Mouse (Mus musculus) activated CD4-positive, CD25-positive, alpha-beta regulatory T cell, adult 4 months (primary cell): ENCODE results near the gene Hpse. TPM values are rescaled to one million over a fixed set of nuclear protein-coding genes. Genes with fewer than 3 reads are reported as not detected.

ENCODE experiments used
- ATAC-seq: one replicate; pipeline ENCODE4 v1.8.0; 2017
- polyA plus RNA-seq, 2 experiments: library from polyadenylated mRNA; unstranded; fragments of 100-300 nt; shearing (Covaris generic); gene quantifications; one replicate each; pipeline ENCODE4 v1.2.1; 2017

Hpse gene
- polyA plus RNA-seq, 2 experiments from 2014 or later, result 0.62 to 1.4 TPM

- ATAC-seq, result peak; percentile 69
Measured at GRCm38 (mm10) chr5:100636794-100637544, 82.5 kb downstream of the Hpse start.

- ATAC-seq, result no peak
Measured at GRCm38 (mm10) chr5:100635908-100636307, 83.6 kb downstream of the Hpse start.

- no peak for ATAC-seq
Measured at GRCm38 (mm10) chr5:100634885-100635478, 84.5 kb downstream of the Hpse start.

GRCm38 (mm10) chr5:100632540-100633129, 86.9 kb downstream of the Hpse start:
- ATAC-seq, result no peak

Other genes starting within 250 kb of the Hpse start
- 10 to 100 TPM in 1 of 2 experiments, 1 to 10 TPM in 1; 8.0 to 10.8 TPM for gene Lin54, start 219.1 kb downstream of the Hpse start, polyA plus RNA-seq
- gene Cops4, start 201.4 kb downstream of the Hpse start, polyA plus RNA-seq, result 100 to 1,000 TPM in 1 of 2 experiments, 10 to 100 TPM in 1; 97.9 to 108 TPM
- gene Plac8, start 147.5 kb downstream of the Hpse start, polyA plus RNA-seq, result 10 to 100 TPM in 1 of 2 experiments, 1 to 10 TPM in 1; 4.2 to 12.0 TPM
- gene Coq2, start 44.6 kb downstream of the Hpse start, polyA plus RNA-seq, result 1 to 10 TPM; 8.2 to 9.2 TPM
- 10 to 100 TPM; 12.3 to 12.5 TPM for gene Helq, start 78.9 kb upstream of the Hpse start, polyA plus RNA-seq
- gene Mrps18c, start 78.9 kb upstream of the Hpse start, polyA plus RNA-seq, result 100 to 1,000 TPM; 160 to 189 TPM
- gene Abraxas1, start 101.2 kb upstream of the Hpse start, polyA plus RNA-seq, result 10 to 100 TPM; 25.1 to 27.4 TPM
- gene Gpat3, start 126.0 kb upstream of the Hpse start, polyA plus RNA-seq, result 1 to 10 TPM in 1 of 2 experiments, under 1 TPM in 1; 0.37 to 1.0 TPM